Comparison of ENCODE assay signal across 7 mouse cellular contexts in the genomic region with DNA sequence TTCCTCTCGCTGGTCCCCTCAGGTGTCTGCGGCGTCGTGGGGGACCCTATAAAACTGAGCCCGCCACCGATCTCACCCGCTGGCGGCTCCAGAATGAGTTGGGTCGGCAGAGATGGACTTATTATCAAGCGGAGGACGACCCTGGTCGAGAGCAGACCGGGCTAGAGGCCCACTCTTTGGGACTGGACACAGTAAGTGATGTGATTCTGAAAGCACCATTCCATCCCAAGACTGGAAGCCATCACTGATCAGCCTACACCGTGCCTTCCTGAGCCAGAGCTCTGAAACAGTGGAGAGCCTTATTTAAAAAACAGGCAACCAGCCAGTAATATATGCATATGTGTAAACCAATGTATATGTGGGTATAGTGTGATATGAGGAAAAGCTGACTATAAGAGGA. TPM values are rescaled to one million over a fixed set of nuclear protein-coding genes. Genes with fewer than 3 reads are reported as not detected.
DNase-seq lines count a peak whose midpoint lies in the region; ATAC-seq lines count a peak whose summit lies in the region.

No protein-coding gene starts in this region.

- H3K4me3 ChIP-seq in lung, embryonic 16.5 days (ENCODE audit: low read length) = peak overlapping the region; percentile 63
- H3K4me3 ChIP-seq in embryonic facial prominence, embryonic 13.5 days = peak overlapping the region; percentile 71
- H3K4me3 ChIP-seq in limb, embryonic 11.5 days (ENCODE audit: low read depth, low read length) = peak overlapping the region; percentile 72
- peak overlapping the region; percentile 54 for H3K4me3 ChIP-seq in stomach, embryonic 14.5 days (ENCODE audit: low read depth, low read length)

- no peaks in the 10 kb centered on the region for H3K9me3 ChIP-seq in lung, embryonic 16.5 days (ENCODE audit: control insufficient read depth, low read length)
- no peaks in the 10 kb centered on the region for H3K9me3 ChIP-seq in embryonic facial prominence, embryonic 13.5 days
- no peaks in the 10 kb centered on the region for H3K9me3 ChIP-seq in limb, embryonic 11.5 days (ENCODE audit: control insufficient read depth, low read length)
- no peaks in the 10 kb centered on the region for H3K9me3 ChIP-seq in stomach, embryonic 14.5 days (ENCODE audit: control insufficient read depth, low read depth, low read length)

- WGBS in lung, embryonic 16.5 days = 1% methylated on average over 14 of the region's 14 CpGs
- 2% methylated on average over 14 of the region's 14 CpGs for WGBS in embryonic facial prominence, embryonic 13.5 days
- 2% methylated on average over 14 of the region's 14 CpGs for WGBS in limb, embryonic 11.5 days
- under 1% methylated on average over 14 of the region's 14 CpGs for WGBS in stomach, embryonic 14.5 days

- H3K27ac ChIP-seq in lung, embryonic 16.5 days (ENCODE audit: low read length) = peak overlapping the region; percentile 43
- H3K27ac ChIP-seq in embryonic facial prominence, embryonic 13.5 days = peak overlapping the region; percentile 80
- peak overlapping the region; percentile 30; the same call in 1 of the 2 replicates for H3K27ac ChIP-seq in limb, embryonic 11.5 days (replicated peaks; ENCODE audit: low read depth, low read length)
- peak overlapping the region; percentile 61 for H3K27ac ChIP-seq in stomach, embryonic 14.5 days (ENCODE audit: low read length)

- ATAC-seq in lung, embryonic 16.5 days (ENCODE audit: low read depth) = peak; percentile 21; the same call in 1 of the 2 replicates
- ATAC-seq in embryonic facial prominence, embryonic 13.5 days (ENCODE audit: insufficient number of reproducible peaks, insufficient read depth, low FRiP score, low TSS enrichment, low read depth) = no peak
- no peak for ATAC-seq in limb, embryonic 11.5 days (ENCODE audit: insufficient number of reproducible peaks, low FRiP score, low TSS enrichment, low read depth)
- no peak for ATAC-seq in stomach, embryonic 14.5 days (ENCODE audit: insufficient number of reproducible peaks, insufficient read depth, low FRiP score, low read depth)

- H3K27me3 ChIP-seq in lung, embryonic 16.5 days (ENCODE audit: control insufficient read depth, insufficient read depth, low read depth, low read length) = no peaks in the 10 kb centered on the region
- H3K27me3 ChIP-seq in embryonic facial prominence, embryonic 13.5 days = no peaks in the 10 kb centered on the region
- no peaks in the 10 kb centered on the region for H3K27me3 ChIP-seq in limb, embryonic 11.5 days (ENCODE audit: control insufficient read depth, insufficient read depth, low read length)
- H3K27me3 ChIP-seq in stomach, embryonic 14.5 days (ENCODE audit: control insufficient read depth, insufficient read depth, low read length) = no peaks in the 10 kb centered on the region

- H3K36me3 ChIP-seq in lung, embryonic 16.5 days (ENCODE audit: control insufficient read depth, insufficient read depth, low read length) = peaks cover 9% of the 10 kb centered on the region
- peaks cover 33% of the 10 kb centered on the region for H3K36me3 ChIP-seq in embryonic facial prominence, embryonic 13.5 days
- H3K36me3 ChIP-seq in limb, embryonic 11.5 days (ENCODE audit: control insufficient read depth, insufficient read depth, low read length) = peaks cover 4% of the 10 kb centered on the region
- H3K36me3 ChIP-seq in stomach, embryonic 14.5 days (ENCODE audit: control insufficient read depth, insufficient read depth, low read length) = peaks cover 20% of the 10 kb centered on the region

- peak overlapping the region; percentile 70 for H3K9ac ChIP-seq in lung, embryonic 16.5 days (ENCODE audit: low read length)
- H3K9ac ChIP-seq in embryonic facial prominence, embryonic 13.5 days = peak overlapping the region; percentile 81
- peak overlapping the region; percentile 66 for H3K9ac ChIP-seq in limb, embryonic 11.5 days (ENCODE audit: low read length)
- H3K9ac ChIP-seq in stomach, embryonic 14.5 days (replicated peaks; ENCODE audit: low read depth, low read length) = peak overlapping the region; percentile 52

- peaks cover 3% of the 10 kb centered on the region; the same call in 1 of the 2 replicates for H3K4me1 ChIP-seq in lung, embryonic 16.5 days (replicated peaks; ENCODE audit: control insufficient read depth, insufficient read depth, low read length)
- H3K4me1 ChIP-seq in embryonic facial prominence, embryonic 13.5 days = peaks cover 20% of the 10 kb centered on the region; the same call in 1 of the 2 replicates
- 0 out of 2 replicates have a peak, but pooled peaks cover 3% of the 10 kb centered on the region for H3K4me1 ChIP-seq in limb, embryonic 11.5 days (ENCODE audit: control insufficient read depth, insufficient read depth, low read length)
- H3K4me1 ChIP-seq in stomach, embryonic 14.5 days (ENCODE audit: control insufficient read depth, insufficient read depth, low read length) = peaks cover 4% of the 10 kb centered on the region; the same call in 1 of the 2 replicates

- no peak for DNase-seq in lung, postnatal 25 days (ENCODE audit: low spot score)
- DNase-seq in limb, embryonic 11.5 days (ENCODE audit: low spot score) = no peak
- no peak for DNase-seq in right cerebral cortex, postnatal 14 days
- DNase-seq in urinary bladder, adult 2 months (ENCODE audit: low spot score) = no peak

- peak overlapping the region; percentile 63 for H3K4me2 ChIP-seq in lung, embryonic 16.5 days (ENCODE audit: low read depth, low read length)
- peak overlapping the region; percentile 90 for H3K4me2 ChIP-seq in embryonic facial prominence, embryonic 13.5 days
- peak overlapping the region; percentile 89 for H3K4me2 ChIP-seq in limb, embryonic 11.5 days (ENCODE audit: low read depth, severe bottlenecking)
- peak overlapping the region; percentile 74 for H3K4me2 ChIP-seq in stomach, embryonic 14.5 days (replicated peaks; ENCODE audit: low read depth, low read length)

RNA-seq across cellular contexts. Expression of gene Lss, which starts 0.4 kb away (rescaled TPM):
- 17.9 and 20.8 TPM in 2 replicates for polyA plus RNA-seq in lung, embryonic 16.5 days (2015; fragmentation: Nextera tagmentation; extraction: Ambion mirVana)
- polyA plus RNA-seq in embryonic facial prominence, embryonic 13.5 days (2015; fragmentation: Nextera tagmentation; extraction: Ambion mirVana) = 37.3 and 39.0 TPM in 2 replicates
- polyA plus RNA-seq in limb, embryonic 11.5 days (2014; fragmentation: Nextera tagmentation; extraction: Ambion mirVana) = 32.8 and 38.4 TPM in 2 replicates
- polyA plus RNA-seq in stomach, embryonic 14.5 days (2014; fragmentation: Nextera tagmentation; extraction: Ambion mirVana) = 35.0 and 41.4 TPM in 2 replicates
- polyA plus RNA-seq in urinary bladder, adult 2 months (2012; rRNA removed) = 20.1 and 33.8 TPM in 2 replicates

RNA-seq across cellular contexts. Expression of gene Spatc1l, which starts 30.2 kb away (rescaled TPM):
- not detected in 2 replicates for polyA plus RNA-seq in lung, embryonic 16.5 days (2015; fragmentation: Nextera tagmentation; extraction: Ambion mirVana)
- polyA plus RNA-seq in embryonic facial prominence, embryonic 13.5 days (2015; fragmentation: Nextera tagmentation; extraction: Ambion mirVana) = not detected in 2 replicates
- not detected in 2 replicates for polyA plus RNA-seq in limb, embryonic 11.5 days (2014; fragmentation: Nextera tagmentation; extraction: Ambion mirVana)
- polyA plus RNA-seq in stomach, embryonic 14.5 days (2014; fragmentation: Nextera tagmentation; extraction: Ambion mirVana) = 0.23 TPM in 1 of 2 replicates, not detected in the other
- polyA plus RNA-seq in urinary bladder, adult 2 months (2012; rRNA removed) = 0.10 and 0.15 TPM in 2 replicates

RNA-seq across cellular contexts. Expression of gene Ftcd, which starts 43.6 kb away (rescaled TPM):
- 0.14 and 0.62 TPM in 2 replicates for polyA plus RNA-seq in lung, embryonic 16.5 days (2015; fragmentation: Nextera tagmentation; extraction: Ambion mirVana)
- polyA plus RNA-seq in embryonic facial prominence, embryonic 13.5 days (2015; fragmentation: Nextera tagmentation; extraction: Ambion mirVana) = 0.73 TPM in 1 of 2 replicates, not detected in the other
- not detected in 2 replicates for polyA plus RNA-seq in limb, embryonic 11.5 days (2014; fragmentation: Nextera tagmentation; extraction: Ambion mirVana)
- polyA plus RNA-seq in stomach, embryonic 14.5 days (2014; fragmentation: Nextera tagmentation; extraction: Ambion mirVana) = not detected in 2 replicates
- 0.03 TPM in 1 of 2 replicates, not detected in the other for polyA plus RNA-seq in urinary bladder, adult 2 months (2012; rRNA removed)

Comparison
In these comparisons a context has a peak if more than half of its experiments do, and no peak if none do; other contexts are left out.
1. H3K27ac ChIP-seq: peak in every context shown above with its lines; median percentile 80 in embryonic facial prominence, embryonic 13.5 days; 61 in stomach, embryonic 14.5 days; 43 in lung, embryonic 16.5 days; 30 in limb, embryonic 11.5 days.